8 mouse cellular contexts compared by ENCODE assay signal in genomic region chr1:169747902-169748301, GRCm38 (mm10). TPM values are rescaled to one million over a fixed set of nuclear protein-coding genes. Genes with fewer than 3 reads are reported as not detected.
DNase-seq lines count a peak whose midpoint lies in the region; ATAC-seq lines count a peak whose summit lies in the region.

No protein-coding gene starts in this region.

- no peak overlapping the region for H3K9ac ChIP-seq in heart, embryonic 16.5 days (ENCODE audit: low read length)
- H3K9ac ChIP-seq in embryonic facial prominence, embryonic 13.5 days = no peak overlapping the region
- peak overlapping the region; percentile 13; the same call in 1 of the 2 replicates for H3K9ac ChIP-seq in hindbrain, embryonic 12.5 days
- H3K9ac ChIP-seq in midbrain, embryonic 14.5 days (replicated peaks; ENCODE audit: low read length) = peak overlapping the region; percentile 39

- no peak for DNase-seq in heart, postnatal 25 days (ENCODE audit: low spot score)
- DNase-seq in midbrain, embryonic 14.5 days = no peak
- DNase-seq in gastrocnemius, postnatal 4 days (ENCODE audit: low spot score in 2 of 2) = no peak
- DNase-seq in urinary bladder, postnatal 36 days (ENCODE audit: low spot score in 2 of 2) = no peak

- no peaks in the 10 kb centered on the region for H3K27me3 ChIP-seq in heart, embryonic 16.5 days (ENCODE audit: control insufficient read depth, insufficient read depth, low read length)
- H3K27me3 ChIP-seq in embryonic facial prominence, embryonic 13.5 days = peaks cover 27% of the 10 kb centered on the region
- 0 out of 2 replicates have a peak, but pooled peaks cover 4% of the 10 kb centered on the region for H3K27me3 ChIP-seq in hindbrain, embryonic 12.5 days
- no peaks in the 10 kb centered on the region for H3K27me3 ChIP-seq in midbrain, embryonic 14.5 days (ENCODE audit: control insufficient read depth, insufficient read depth, low read length)

- H3K9me3 ChIP-seq in heart, embryonic 16.5 days (replicated peaks; ENCODE audit: control insufficient read depth, low read length) = no peaks in the 10 kb centered on the region
- no peaks in the 10 kb centered on the region for H3K9me3 ChIP-seq in embryonic facial prominence, embryonic 13.5 days
- no peaks in the 10 kb centered on the region for H3K9me3 ChIP-seq in hindbrain, embryonic 12.5 days (replicated peaks)
- no peaks in the 10 kb centered on the region for H3K9me3 ChIP-seq in midbrain, embryonic 14.5 days (ENCODE audit: control insufficient read depth, low read length)

- H3K4me3 ChIP-seq in heart, embryonic 16.5 days (ENCODE audit: low read length) = peak overlapping the region; percentile 41
- H3K4me3 ChIP-seq in embryonic facial prominence, embryonic 13.5 days = peak overlapping the region; percentile 43
- peak overlapping the region; percentile 33 for H3K4me3 ChIP-seq in hindbrain, embryonic 12.5 days
- peak overlapping the region; percentile 34 for H3K4me3 ChIP-seq in midbrain, embryonic 14.5 days (replicated peaks; ENCODE audit: low read depth, low read length)

- ATAC-seq in heart, embryonic 16.5 days (replicated peaks; ENCODE audit: extremely low read depth, insufficient read depth, low FRiP score) = no peak
- no peak for ATAC-seq in embryonic facial prominence, embryonic 13.5 days (ENCODE audit: insufficient number of reproducible peaks, insufficient read depth, low FRiP score, low TSS enrichment, low read depth)
- ATAC-seq in hindbrain, embryonic 12.5 days (ENCODE audit: low FRiP score) = peak; percentile 38; the same call in 1 of the 2 replicates
- 0 out of 2 replicates have a peak, but pooled peaks have one; percentile 22 for ATAC-seq in midbrain, embryonic 14.5 days (ENCODE audit: low FRiP score, low TSS enrichment)
- no peak for ATAC-seq in megakaryocyte progenitor cell, adult 5-6 weeks (replicated peaks; ENCODE audit: poor library complexity)

- H3K4me2 ChIP-seq in heart, embryonic 16.5 days (ENCODE audit: low read depth, low read length) = peak overlapping the region; percentile 59
- peak overlapping the region; percentile 73 for H3K4me2 ChIP-seq in embryonic facial prominence, embryonic 13.5 days
- H3K4me2 ChIP-seq in hindbrain, embryonic 12.5 days (replicated peaks) = peak overlapping the region; percentile 60
- peak overlapping the region; percentile 58 for H3K4me2 ChIP-seq in midbrain, embryonic 14.5 days (ENCODE audit: low read length)

- no peaks in the 10 kb centered on the region for H3K36me3 ChIP-seq in heart, embryonic 16.5 days (ENCODE audit: control insufficient read depth, insufficient read depth)
- H3K36me3 ChIP-seq in embryonic facial prominence, embryonic 13.5 days = no peaks in the 10 kb centered on the region
- H3K36me3 ChIP-seq in hindbrain, embryonic 12.5 days = no peaks in the 10 kb centered on the region
- H3K36me3 ChIP-seq in midbrain, embryonic 14.5 days (ENCODE audit: control insufficient read depth, insufficient read depth, low read length) = no peaks in the 10 kb centered on the region

- 0 out of 2 replicates have a peak, but pooled peaks cover 2% of the 10 kb centered on the region for H3K4me1 ChIP-seq in heart, embryonic 16.5 days (ENCODE audit: control insufficient read depth, insufficient read depth, low read length)
- peaks cover 7% of the 10 kb centered on the region; the same call in 1 of the 2 replicates for H3K4me1 ChIP-seq in embryonic facial prominence, embryonic 13.5 days
- H3K4me1 ChIP-seq in hindbrain, embryonic 12.5 days = peaks cover 7% of the 10 kb centered on the region; the same call in 1 of the 2 replicates
- H3K4me1 ChIP-seq in midbrain, embryonic 14.5 days (ENCODE audit: control insufficient read depth, insufficient read depth, low read length) = peaks cover 11% of the 10 kb centered on the region

- intact Hi-C loops in heart, postnatal 25 days (cut with DNase I) = loop anchor here (5.0 kb wide), 1 partner anchor 169 kb away; no protein-coding TSS in a partner anchor

- no peak overlapping the region for H3K27ac ChIP-seq in heart, embryonic 16.5 days (ENCODE audit: low read length)
- no peak overlapping the region for H3K27ac ChIP-seq in embryonic facial prominence, embryonic 13.5 days
- H3K27ac ChIP-seq in hindbrain, embryonic 12.5 days = no peak overlapping the region
- peak overlapping the region; percentile 66 for H3K27ac ChIP-seq in midbrain, embryonic 14.5 days (replicated peaks; ENCODE audit: low read depth, low read length)

- WGBS in heart, embryonic 16.5 days = 49% methylated on average over 6 of the region's 6 CpGs
- 34% methylated on average over 6 of the region's 6 CpGs for WGBS in embryonic facial prominence, embryonic 13.5 days
- WGBS in hindbrain, embryonic 12.5 days = 45% methylated on average over 6 of the region's 6 CpGs
- WGBS in midbrain, embryonic 14.5 days = 32% methylated on average over 6 of the region's 6 CpGs

RNA-seq across cellular contexts. Expression of gene Rgs4, which starts 0.5 kb away (rescaled TPM):
- polyA plus RNA-seq in heart, embryonic 16.5 days (2015; fragmentation: Nextera tagmentation; extraction: Ambion mirVana) = 4.2 and 4.7 TPM in 2 replicates
- 10 to 100 TPM; 13.5 to 20.4 TPM for total RNA-seq in heart, postnatal 25 days (2021)
- polyA plus RNA-seq in embryonic facial prominence, embryonic 13.5 days (2015; fragmentation: Nextera tagmentation; extraction: Ambion mirVana) = 3.9 and 4.1 TPM in 2 replicates
- polyA plus RNA-seq in hindbrain, embryonic 12.5 days (2016; fragmentation: Nextera tagmentation; extraction: Ambion mirVana) = 20.1 and 24.5 TPM in 2 replicates
- polyA plus RNA-seq in midbrain, embryonic 14.5 days (2014; fragmentation: Nextera tagmentation; extraction: Ambion mirVana) = 47.2 and 48.7 TPM in 2 replicates
- total RNA-seq in megakaryocyte progenitor cell, adult 5-6 weeks (2015) = not detected in 2 replicates
- total RNA-seq in megakaryocyte progenitor cell, adult 5-6 weeks (2017) = not detected in 2 replicates
- 1 to 10 TPM; 5.1 to 5.5 TPM for total RNA-seq in gastrocnemius, postnatal 4 days (2021)

Comparison
In these comparisons a context has a peak if more than half of its experiments do, and no peak if none do; other contexts are left out.
1. ATAC-seq: peak in hindbrain, embryonic 12.5 days (single experiment) and midbrain, embryonic 14.5 days (single experiment); none in heart, embryonic 16.5 days (single experiment), embryonic facial prominence, embryonic 13.5 days (single experiment) and megakaryocyte progenitor cell, adult 5-6 weeks (single experiment).
2. H3K9ac ChIP-seq: peak in hindbrain, embryonic 12.5 days (single experiment) and midbrain, embryonic 14.5 days (single experiment); none in heart, embryonic 16.5 days (single experiment) and embryonic facial prominence, embryonic 13.5 days (single experiment).
3. Peak in every context shown above with its lines, with median percentiles within 50 percentile points of each other: H3K4me2 ChIP-seq and H3K4me3 ChIP-seq.